Mouse (Mus musculus) right cerebral cortex, postnatal 10 days (tissue): ENCODE results near the gene Scgb1b12.
"Not testable (repeated sequence)": the region's sequence is repeated elsewhere in the genome, so short reads cannot be mapped to it uniquely, and the experiment has no call there.

Source experiments
- DNase-seq, 2 experiments: peaks; one replicate each; pipeline ENCODE4 v3.0.0; 2021; ENCODE audit warnings: low spot score in 2 of 2

The Scgb1b12 gene

GRCm38 (mm10) chr7:32333882-32334281, at the start of gene Scgb1b12:
Gene Scgb1b12 (plus strand): TSS chr7:32334182.
- DNase-seq: not testable (repeated sequence)

GRCm38 (mm10) chr7:32327145-32327544, 6.8 kb upstream of the Scgb1b12 start, which contains the start of gene Scgb2b12:
Gene Scgb2b12 (minus strand): TSS chr7:32327245.
- DNase-seq: not testable (repeated sequence)
